Mouse (Mus musculus): Measurements from ENCODE around the gene Adcy10.

Gene Adcy10

GRCm38 (mm10) chr1:165484688-165485233 lies at the start of gene Adcy10:
Gene Adcy10, plus strand, starts transcription at chr1:165485183.
- in situ Hi-C loops (cut with MseI, MboI): no loop called here

- in situ Hi-C loops (cut with MseI, MboI): no loop called here
Measured at GRCm38 (mm10) chr1:165438289-165439021, 46.5 kb upstream of the Adcy10 start.

DNA sequence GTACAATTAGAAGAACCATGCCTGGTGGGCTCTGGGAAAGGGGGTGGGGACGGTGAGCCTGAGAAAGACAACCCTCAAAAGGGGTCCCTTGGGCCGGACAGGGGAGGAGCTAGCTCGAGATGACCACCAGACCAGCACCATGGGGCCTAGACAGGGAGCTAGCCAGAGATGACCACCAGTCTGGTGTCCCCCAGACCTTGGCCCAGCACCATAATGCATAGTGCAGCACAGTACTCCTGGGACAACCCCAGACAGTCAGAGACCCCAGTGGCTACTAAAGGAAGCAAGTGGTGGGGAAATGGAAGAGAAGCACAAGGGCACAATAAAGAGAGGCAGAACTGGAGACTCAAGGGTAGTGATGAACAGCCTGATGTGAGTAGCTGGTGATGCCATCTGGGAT lies 44.2 kb upstream of the Adcy10 start:
- in situ Hi-C loops (cut with MseI, MboI): no loop called here

DNA sequence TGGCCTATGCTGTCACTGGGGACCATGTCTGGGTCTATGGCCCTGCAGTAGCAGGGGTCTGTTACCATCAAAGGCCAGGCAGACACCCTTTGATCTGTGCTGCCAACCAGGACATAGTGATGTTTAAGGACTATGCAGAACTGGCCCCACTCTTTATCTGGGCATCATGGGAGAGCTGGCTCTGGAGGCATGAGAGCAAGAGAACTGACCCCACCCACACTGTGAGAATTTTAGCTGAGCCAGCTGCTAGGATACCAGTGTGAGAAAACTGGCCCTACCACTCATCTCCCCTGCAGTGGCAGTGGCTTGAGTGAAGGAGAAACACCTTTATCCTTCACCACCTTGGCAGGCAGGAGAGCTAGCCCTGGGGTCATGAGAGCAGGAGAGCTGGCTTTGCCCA lies 43.8 kb upstream of the Adcy10 start:
- in situ Hi-C loops (cut with MseI, MboI): no loop called here

- in situ Hi-C loops (cut with MseI, MboI): no loop called here
Measured at GRCm38 (mm10) chr1:165441719-165442118, 43.3 kb upstream of the Adcy10 start.

DNA sequence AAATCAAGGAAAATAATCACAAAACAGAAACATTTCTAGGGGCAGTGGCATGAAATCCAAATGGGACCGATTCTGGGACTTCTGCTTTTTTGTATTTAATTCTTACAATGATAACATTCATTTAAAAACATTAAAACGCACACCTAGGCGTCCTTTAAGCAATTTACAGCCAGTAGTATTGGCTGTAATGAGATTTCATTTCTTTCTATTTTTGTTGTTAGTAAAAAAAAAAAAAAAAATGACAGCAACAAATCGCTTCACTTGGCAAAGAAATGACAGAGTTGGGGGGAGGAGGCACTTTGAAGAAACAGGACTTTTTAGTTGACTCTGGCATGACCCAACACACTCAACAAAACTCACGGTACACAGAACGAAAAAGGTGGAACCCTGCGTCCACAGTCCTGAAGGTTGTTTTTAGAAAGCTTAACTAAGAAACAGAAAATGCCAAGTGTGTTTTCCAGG lies 25.9 kb upstream of the Adcy10 start:
- in situ Hi-C loops (cut with MseI, MboI): no loop called here

GRCm38 (mm10) chr1:165459503-165460181 lies 25.3 kb upstream of the Adcy10 start:
- in situ Hi-C loops (cut with MseI, MboI): no loop called here

GRCm38 (mm10) chr1:165460360-165460800 lies 24.6 kb upstream of the Adcy10 start, which contains the start of the genes Dcaf6 and Mpc2:
Gene Dcaf6, minus strand, starts transcription at chr1:165460475.
Gene Mpc2, plus strand, starts transcription at chr1:165460637.
- in situ Hi-C loops (cut with MseI, MboI): no loop called here

GRCm38 (mm10) chr1:165460801-165461377 lies 24.1 kb upstream of the Adcy10 start:
- in situ Hi-C loops (cut with MseI, MboI): no loop called here

- in situ Hi-C loops (cut with MseI, MboI): no loop called here
Measured at GRCm38 (mm10) chr1:165461681-165462080, 23.3 kb upstream of the Adcy10 start.

- in situ Hi-C loops (cut with MseI, MboI): no loop called here
Measured at GRCm38 (mm10) chr1:165462861-165463260, 22.1 kb upstream of the Adcy10 start.

GRCm38 (mm10) chr1:165464574-165464973 lies 20.4 kb upstream of the Adcy10 start:
- in situ Hi-C loops (cut with MseI, MboI): no loop called here

GRCm38 (mm10) chr1:165468971-165469370 lies 16.0 kb upstream of the Adcy10 start:
- in situ Hi-C loops (cut with MseI, MboI): no loop called here

DNA sequence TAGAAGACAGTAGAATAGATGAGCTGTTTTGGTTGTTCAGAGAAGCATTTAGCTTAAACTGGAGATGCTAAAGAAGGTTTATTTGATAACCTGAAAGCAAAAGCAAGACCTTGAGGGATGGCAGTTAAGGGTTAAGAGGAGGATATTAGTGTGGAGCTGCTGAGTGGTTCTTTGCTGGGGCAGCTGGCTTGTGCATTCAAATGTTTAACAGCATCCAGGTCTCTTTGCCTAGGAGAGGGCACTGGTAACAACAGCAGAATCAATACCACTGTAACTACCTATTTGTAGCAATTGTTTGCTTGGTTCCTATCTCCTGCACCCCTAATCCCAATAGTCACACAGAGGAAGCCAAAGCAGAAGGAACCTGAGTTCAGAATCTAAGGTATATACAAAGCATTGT lies 15.3 kb upstream of the Adcy10 start:
- in situ Hi-C loops (cut with MseI, MboI): no loop called here

GRCm38 (mm10) chr1:165471490-165471889 lies 13.5 kb upstream of the Adcy10 start:
- in situ Hi-C loops (cut with MseI, MboI): no loop called here

DNA sequence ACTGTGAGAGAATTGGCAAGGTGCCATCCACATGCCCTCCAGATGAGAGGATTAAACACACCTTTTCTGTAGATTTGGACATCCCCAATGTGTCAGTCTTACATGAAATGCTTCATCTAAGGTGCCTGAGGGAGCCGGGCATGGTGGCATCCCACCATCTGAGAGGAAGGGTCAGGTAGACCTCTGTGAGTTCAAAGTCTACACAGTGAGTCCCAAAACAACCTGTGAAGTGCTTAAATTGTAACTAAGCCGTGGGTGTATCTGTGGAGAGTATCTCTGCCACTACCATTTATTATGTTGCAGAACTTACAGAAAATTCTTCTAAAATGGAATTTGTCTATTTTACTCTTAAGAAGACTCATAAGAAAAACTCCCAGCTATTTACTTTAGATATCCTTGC lies 1.1 kb downstream of the Adcy10 start:
- in situ Hi-C loops (cut with MseI, MboI): no loop called here

- in situ Hi-C loops (cut with MseI, MboI): no loop called here
Measured at GRCm38 (mm10) chr1:165489197-165489596, 4.2 kb downstream of the Adcy10 start.

- in situ Hi-C loops (cut with MseI, MboI): no loop called here
Measured at GRCm38 (mm10) chr1:165498856-165499255, 13.9 kb downstream of the Adcy10 start.

GRCm38 (mm10) chr1:165503307-165504024 lies 18.5 kb downstream of the Adcy10 start:
- in situ Hi-C loops (cut with MseI, MboI): no loop called here

DNA sequence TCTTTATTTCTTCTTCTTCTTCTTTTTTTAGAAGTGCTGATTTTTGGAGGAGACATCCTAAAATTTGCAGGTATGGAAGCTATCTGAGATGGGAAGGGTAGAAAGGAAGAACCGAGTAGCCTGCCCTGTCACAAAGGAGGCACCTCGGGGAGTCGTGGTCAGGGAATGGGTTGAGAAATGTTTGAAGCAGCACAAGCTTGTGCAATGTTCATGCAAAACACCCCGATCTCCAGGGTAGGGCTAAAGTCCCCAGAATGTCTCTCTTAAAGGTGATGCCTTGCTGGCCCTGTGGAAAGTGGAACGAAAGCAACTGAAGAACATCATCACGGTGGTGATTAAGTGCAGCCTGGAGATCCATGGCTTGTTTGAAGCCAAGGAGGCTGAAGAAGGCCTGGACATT lies 21.3 kb downstream of the Adcy10 start:
- in situ Hi-C loops (cut with MseI, MboI): no loop called here

GRCm38 (mm10) chr1:165510161-165510560 lies 25.2 kb downstream of the Adcy10 start:
- in situ Hi-C loops (cut with MseI, MboI): no loop called here

DNA sequence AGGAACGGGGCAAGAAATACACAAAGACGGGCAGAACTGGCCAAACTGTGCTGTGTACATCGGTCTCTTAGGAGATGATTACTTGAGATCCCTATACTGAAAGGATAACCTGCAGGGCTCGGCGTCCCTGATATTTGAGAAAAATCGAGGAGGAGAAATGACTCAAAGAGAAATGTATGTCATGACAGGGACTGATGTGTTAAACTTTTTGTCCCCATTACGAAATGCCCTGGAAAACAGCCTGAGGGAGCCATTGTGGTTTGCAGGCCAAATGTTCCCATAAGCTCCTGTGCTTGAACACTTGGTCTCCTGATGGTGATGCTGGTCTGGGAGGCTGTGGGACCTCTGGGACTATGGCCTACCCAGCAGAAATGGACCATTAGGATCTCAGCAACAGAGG lies 35.7 kb downstream of the Adcy10 start:
- in situ Hi-C loops (cut with MseI, MboI): no loop called here

Data from mouse trophoblast stem cell (cell line).